Mouse (Mus musculus): ENCODE results near the gene Scnn1g.

DNA sequence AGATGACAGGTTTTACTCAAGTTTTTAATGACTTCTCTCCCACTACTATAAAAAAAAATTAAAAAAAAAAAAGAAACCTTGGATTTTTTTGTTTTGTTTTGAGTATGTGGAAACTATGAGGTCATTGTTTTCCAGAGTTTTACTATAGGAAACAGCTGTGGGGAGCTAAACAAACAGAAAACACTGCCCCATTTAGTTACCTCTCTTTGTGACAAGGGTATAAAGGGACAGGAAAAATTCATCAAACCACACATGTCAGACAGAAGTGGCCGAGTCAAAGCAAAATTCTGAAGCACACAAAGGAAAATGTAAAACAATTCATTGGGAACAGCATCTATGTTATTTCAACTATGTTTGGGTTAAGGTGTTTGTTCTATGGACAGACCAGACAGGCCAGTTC is 36.7 kb upstream of the Scnn1g start:
- TF ChIP-seq GATA1 (IDR thresholded peaks at IDR 0.05; ENCODE audit: borderline replicate concordance, low read length) (no peak), FLI1 (IDR thresholded peaks at IDR 0.05; ENCODE audit: low read length) (no peak)
